Mouse (Mus musculus) brain, embryonic 14.5 days (tissue): ENCODE measurements at regions not wholly inside any gene's neighbourhood (a gene's known extent, or its start where the extent isn't known, plus 50 kb on each side); places are given as distances from the start of the nearest gene placed in this dataset.

Experiments used
- CTCF ChIP-seq: fragments of 200-500 bp; IDR thresholded peaks from 2 replicates; pipeline ENCODE4 v1.5.1; 2012; ENCODE audit warnings: inconsistent platforms, mild to moderate bottlenecking, moderate library complexity, borderline replicate concordance; ENCODE audit not compliant: insufficient read depth, insufficient read length; ENCODE audit errors: extremely low read depth
- POLR2A ChIP-seq: fragments of 200-500 bp; IDR thresholded peaks from 2 replicates; pipeline ENCODE4 v1.6.1; 2012; ENCODE audit warnings: mild to moderate bottlenecking, inconsistent platforms, borderline replicate concordance; ENCODE audit not compliant: poor library complexity, insufficient read depth, insufficient read length, severe bottlenecking; ENCODE audit errors: extremely low read depth

- TF ChIP-seq CTCF (no peak), POLR2A (no peak)
Observed at GRCm38 (mm10) chr8:37134192-37134964, 141.0 kb downstream of the AI429214 start.
